Mouse (Mus musculus): ENCODE data around the gene Spata5. TPM values are rescaled to one million over a fixed set of nuclear protein-coding genes. Genes with fewer than 3 reads are reported as not detected.

Gene Spata5
- total and polyA plus RNA-seq, 2 experiments from 2014 or later = 12.2 to 18.8 TPM

- Histone ChIP-seq H3K9me3 (ENCODE audit: low read length) (no peaks in the 10 kb centered on the region), H3K27ac (no peak overlapping the region), H3K4me1 (ENCODE audit: insufficient read depth, low read length) (no peaks in the 10 kb centered on the region), H3K36me3 (ENCODE audit: insufficient read depth, low read length) (no peaks in the 10 kb centered on the region), H3K27me3 (ENCODE audit: insufficient read depth, low read length) (no peaks in the 10 kb centered on the region), H3K9ac (replicated peaks; ENCODE audit: low read length) (no peak overlapping the region), H3K4me3 (ENCODE audit: low read length) (no peak overlapping the region), H3K4me2 (ENCODE audit: low read depth, low read length) (no peak overlapping the region)
- ATAC-seq = no peak
- TF ChIP-seq CTCF (IDR thresholded peaks at IDR 0.05; ENCODE audit: low read depth) = no peak
- WGBS = 90% methylated on average over 3 of the region's 3 CpGs
- no peak for DNase-seq (ENCODE audit: low spot score)
Observed at GRCm38 (mm10) chr3:37561466-37561865, 141.8 kb downstream of the Spata5 start.

GRCm38 (mm10) chr3:37566097-37566496, 146.4 kb downstream of the Spata5 start:
- Histone ChIP-seq H3K4me1 (ENCODE audit: insufficient read depth, low read length) (0 out of 2 replicates have a peak, but pooled peaks cover 3% of the 10 kb centered on the region), H3K27ac (no peak overlapping the region), H3K27me3 (ENCODE audit: insufficient read depth, low read length) (no peaks in the 10 kb centered on the region), H3K9me3 (ENCODE audit: low read length) (no peaks in the 10 kb centered on the region), H3K9ac (replicated peaks; ENCODE audit: low read length) (no peak overlapping the region), H3K36me3 (ENCODE audit: insufficient read depth, low read length) (no peaks in the 10 kb centered on the region), H3K4me3 (ENCODE audit: low read length) (no peak overlapping the region), H3K4me2 (ENCODE audit: low read depth, low read length) (no peak overlapping the region)
- ATAC-seq (no peak), DNase-seq (ENCODE audit: low spot score) (no peak)
- no peak for TF ChIP-seq CTCF (IDR thresholded peaks at IDR 0.05; ENCODE audit: low read depth)
- WGBS = 94% methylated on average over 6 of the region's 6 CpGs

- no peak overlapping the region for H3K4me2 ChIP-seq (ENCODE audit: low read depth, low read length)
- DNase-seq (ENCODE audit: low spot score) (no peak), ATAC-seq (no peak)
- TF ChIP-seq CTCF (IDR thresholded peaks at IDR 0.05; ENCODE audit: low read depth) = no peak
- H3K9ac ChIP-seq (replicated peaks; ENCODE audit: low read length) = no peak overlapping the region
- H3K4me3 ChIP-seq (ENCODE audit: low read length) = no peak overlapping the region
- no peaks in the 10 kb centered on the region for H3K9me3 ChIP-seq (ENCODE audit: low read length)
- H3K27me3 ChIP-seq (ENCODE audit: insufficient read depth, low read length) = no peaks in the 10 kb centered on the region
- WGBS = 97% methylated on average over 1 of the region's 1 CpGs
- no peaks in the 10 kb centered on the region for H3K36me3 ChIP-seq (ENCODE audit: insufficient read depth, low read length)
- H3K27ac ChIP-seq = no peak overlapping the region
- H3K4me1 ChIP-seq (ENCODE audit: insufficient read depth, low read length) = 0 out of 2 replicates have a peak, but pooled peaks cover 3% of the 10 kb centered on the region
Observed at GRCm38 (mm10) chr3:37567505-37567904, 147.8 kb downstream of the Spata5 start.

GRCm38 (mm10) chr3:37568780-37569179, 149.1 kb downstream of the Spata5 start:
- no peak overlapping the region for H3K27ac ChIP-seq
- H3K4me2 ChIP-seq (ENCODE audit: low read depth, low read length) = no peak overlapping the region
- no peaks in the 10 kb centered on the region for H3K27me3 ChIP-seq (ENCODE audit: insufficient read depth, low read length)
- H3K4me1 ChIP-seq (ENCODE audit: insufficient read depth, low read length) = 0 out of 2 replicates have a peak, but pooled peaks cover 3% of the 10 kb centered on the region
- H3K9me3 ChIP-seq (ENCODE audit: low read length) = no peaks in the 10 kb centered on the region
- H3K36me3 ChIP-seq (ENCODE audit: insufficient read depth, low read length) = no peaks in the 10 kb centered on the region
- no peak overlapping the region for H3K4me3 ChIP-seq (ENCODE audit: low read length)
- ATAC-seq (no peak), DNase-seq (ENCODE audit: low spot score) (no peak)
- WGBS = 86% methylated on average over 1 of the region's 1 CpGs
- H3K9ac ChIP-seq (replicated peaks; ENCODE audit: low read length) = no peak overlapping the region
- TF ChIP-seq CTCF (IDR thresholded peaks at IDR 0.05; ENCODE audit: low read depth) = no peak

- peak; percentile 39 for DNase-seq (ENCODE audit: low spot score)
- H3K27ac ChIP-seq = peak overlapping the region; percentile 2; the same call in 1 of the 2 replicates
- no peak overlapping the region for H3K9ac ChIP-seq (replicated peaks; ENCODE audit: low read length)
- no peaks in the 10 kb centered on the region for H3K9me3 ChIP-seq (ENCODE audit: low read length)
- peak overlapping the region; percentile 30 for H3K4me2 ChIP-seq (ENCODE audit: low read depth, low read length)
- H3K4me1 ChIP-seq (ENCODE audit: insufficient read depth, low read length) = 0 out of 2 replicates have a peak, but pooled peaks cover 3% of the 10 kb centered on the region
- H3K36me3 ChIP-seq (ENCODE audit: insufficient read depth, low read length) = no peaks in the 10 kb centered on the region
- ATAC-seq = peak; percentile 81; the same call in 1 of the 2 replicates
- no peak for TF ChIP-seq CTCF (IDR thresholded peaks at IDR 0.05; ENCODE audit: low read depth)
- no peak overlapping the region for H3K4me3 ChIP-seq (ENCODE audit: low read length)
- WGBS = 16% methylated on average over 22 of the region's 22 CpGs
- no peaks in the 10 kb centered on the region for H3K27me3 ChIP-seq (ENCODE audit: insufficient read depth, low read length)
Observed at GRCm38 (mm10) chr3:37569661-37570566, 150.2 kb downstream of the Spata5 start.

GRCm38 (mm10) chr3:37571633-37572032, 151.9 kb downstream of the Spata5 start:
- 0 out of 2 replicates have a peak, but pooled peaks cover 3% of the 10 kb centered on the region for H3K4me1 ChIP-seq (ENCODE audit: insufficient read depth, low read length)
- H3K9ac ChIP-seq (replicated peaks; ENCODE audit: low read length) = no peak overlapping the region
- 41% methylated on average over 4 of the region's 4 CpGs for WGBS
- H3K27me3 ChIP-seq (ENCODE audit: insufficient read depth, low read length) = no peaks in the 10 kb centered on the region
- no peaks in the 10 kb centered on the region for H3K9me3 ChIP-seq (ENCODE audit: low read length)
- ATAC-seq (no peak), DNase-seq (ENCODE audit: low spot score) (no peak)
- no peak overlapping the region for H3K4me3 ChIP-seq (ENCODE audit: low read length)
- TF ChIP-seq CTCF (IDR thresholded peaks at IDR 0.05; ENCODE audit: low read depth) = no peak
- no peaks in the 10 kb centered on the region for H3K36me3 ChIP-seq (ENCODE audit: insufficient read depth, low read length)
- no peak overlapping the region for H3K4me2 ChIP-seq (ENCODE audit: low read depth, low read length)
- H3K27ac ChIP-seq = no peak overlapping the region

- no peaks in the 10 kb centered on the region for H3K36me3 ChIP-seq (ENCODE audit: insufficient read depth, low read length)
- no peak overlapping the region for H3K9ac ChIP-seq (replicated peaks; ENCODE audit: low read length)
- no peak for DNase-seq (ENCODE audit: low spot score)
- no peak overlapping the region for H3K27ac ChIP-seq
- no peak for TF ChIP-seq CTCF (IDR thresholded peaks at IDR 0.05; ENCODE audit: low read depth)
- H3K4me2 ChIP-seq (ENCODE audit: low read depth, low read length) = no peak overlapping the region
- H3K4me3 ChIP-seq (ENCODE audit: low read length) = no peak overlapping the region
- WGBS = 74% methylated on average over 6 of the region's 6 CpGs
- H3K27me3 ChIP-seq (ENCODE audit: insufficient read depth, low read length) = no peaks in the 10 kb centered on the region
- 0 out of 2 replicates have a peak, but pooled peaks cover 3% of the 10 kb centered on the region for H3K4me1 ChIP-seq (ENCODE audit: insufficient read depth, low read length)
- ATAC-seq = no peak
- no peaks in the 10 kb centered on the region for H3K9me3 ChIP-seq (ENCODE audit: low read length)
Observed at GRCm38 (mm10) chr3:37572066-37572465, 152.4 kb downstream of the Spata5 start.
